Mouse (Mus musculus) layer of hippocampus, adult 8-10 months (tissue): Measurements from ENCODE around the gene Smarcd1. TPM values are rescaled to one million over a fixed set of nuclear protein-coding genes. Genes with fewer than 3 reads are reported as not detected.

ENCODE experiments used
- DNase-seq, 2 experiments: peaks; one replicate each; pipeline ENCODE4 v3.0.0; 2022; ENCODE audit warnings: low spot score in 2 of 2
- total RNA-seq, 4 experiments: library from RNA; stranded (reverse); gene quantifications; 2 replicates each; pipeline ENCODE4 v1.2.4; 2022

The Smarcd1 gene
- total RNA-seq: 100 to 1,000 TPM; 106 to 125 (median 113) TPM

- peak; percentile 93 to 95 for DNase-seq
Measured at GRCm38 (mm10) chr15:99701999-99702900, at the start of gene Smarcd1. Gene Smarcd1 (plus strand): TSS chr15:99702129.

DNA sequence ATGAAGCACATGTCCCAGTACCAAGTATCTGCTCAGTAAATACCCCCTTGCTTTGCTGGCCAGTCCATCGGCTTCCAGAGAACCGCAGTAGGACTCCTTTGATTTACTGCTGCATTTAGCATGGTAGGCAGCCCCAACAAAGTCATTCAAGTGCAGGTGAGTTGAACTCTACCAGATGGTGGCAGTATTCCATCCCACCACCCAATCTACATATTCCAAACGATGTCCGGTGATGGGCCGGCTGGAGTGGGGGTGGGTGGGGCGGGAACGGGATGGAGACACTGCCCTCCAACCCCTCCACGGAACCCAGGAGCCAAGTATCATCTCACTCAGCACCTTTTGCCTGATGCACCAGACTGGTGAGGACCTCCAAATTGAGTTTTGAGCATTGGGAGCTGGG lies 48.6 kb upstream of the Smarcd1 start:
- DNase-seq: no peak

DNA sequence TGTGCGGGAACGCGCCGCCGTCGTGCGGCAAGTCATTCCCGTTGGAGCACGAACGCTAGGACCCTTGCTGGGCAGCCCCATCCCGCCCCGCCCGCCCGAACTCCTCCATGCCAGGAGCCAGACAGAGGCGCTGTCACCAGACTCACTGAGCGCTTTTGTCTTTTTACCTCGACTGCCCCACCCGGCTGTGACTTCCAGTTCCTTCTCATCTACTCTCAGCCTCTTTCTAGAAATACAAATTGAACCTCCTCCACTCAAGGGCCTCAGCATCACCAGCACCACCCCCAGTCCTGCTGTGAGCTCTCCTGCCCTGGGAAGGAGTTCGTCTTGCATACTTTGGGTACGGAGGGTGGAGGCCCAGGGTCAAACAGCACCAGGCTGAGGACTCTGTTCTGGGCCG lies 48.1 kb upstream of the Smarcd1 start:
- DNase-seq: no peak

- DNase-seq: no peak
Measured at GRCm38 (mm10) chr15:99655956-99656355, 46.0 kb upstream of the Smarcd1 start.

DNA sequence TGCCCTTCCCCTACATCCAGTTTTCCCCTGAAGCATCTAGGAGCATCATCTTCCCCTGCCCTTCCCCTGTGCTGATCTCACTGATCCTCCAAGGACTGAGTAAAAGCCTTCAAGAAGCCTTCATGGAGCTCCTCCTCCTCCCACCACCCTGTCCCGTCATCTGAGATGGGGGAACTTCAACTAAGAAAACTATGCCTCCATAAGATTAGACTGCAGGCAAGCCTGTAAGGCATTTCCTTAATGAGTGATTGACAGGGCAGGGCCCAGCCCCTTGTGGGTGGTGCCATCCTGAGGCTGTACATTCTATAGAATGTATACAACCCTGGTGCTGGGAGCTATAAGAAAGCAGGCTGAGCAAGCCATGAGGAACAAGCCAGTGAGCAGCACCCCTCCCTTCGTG lies 43.5 kb upstream of the Smarcd1 start:
- no peak for DNase-seq

- no peak for DNase-seq
Measured at GRCm38 (mm10) chr15:99661121-99661830, 40.7 kb upstream of the Smarcd1 start.

DNA sequence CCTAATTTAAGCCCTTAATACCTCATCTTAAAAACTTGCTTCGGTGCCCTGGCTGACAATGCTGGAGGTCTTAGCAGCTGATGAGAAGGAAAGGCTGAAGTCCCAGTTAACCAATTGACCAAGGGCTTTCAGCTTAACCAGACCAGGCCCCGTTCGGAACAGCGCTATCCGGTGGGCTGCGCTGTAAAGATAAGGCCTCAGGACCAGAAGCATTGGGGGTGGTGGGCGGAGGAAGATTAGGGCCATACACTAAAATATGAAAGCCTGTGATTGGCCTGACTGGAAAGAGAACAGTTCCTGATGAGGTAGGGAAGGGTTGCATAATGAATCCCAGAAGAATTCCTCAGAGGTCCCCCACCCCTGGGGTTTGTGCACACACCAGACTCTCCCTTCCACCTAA lies 39.6 kb upstream of the Smarcd1 start:
- DNase-seq: no peak

DNA sequence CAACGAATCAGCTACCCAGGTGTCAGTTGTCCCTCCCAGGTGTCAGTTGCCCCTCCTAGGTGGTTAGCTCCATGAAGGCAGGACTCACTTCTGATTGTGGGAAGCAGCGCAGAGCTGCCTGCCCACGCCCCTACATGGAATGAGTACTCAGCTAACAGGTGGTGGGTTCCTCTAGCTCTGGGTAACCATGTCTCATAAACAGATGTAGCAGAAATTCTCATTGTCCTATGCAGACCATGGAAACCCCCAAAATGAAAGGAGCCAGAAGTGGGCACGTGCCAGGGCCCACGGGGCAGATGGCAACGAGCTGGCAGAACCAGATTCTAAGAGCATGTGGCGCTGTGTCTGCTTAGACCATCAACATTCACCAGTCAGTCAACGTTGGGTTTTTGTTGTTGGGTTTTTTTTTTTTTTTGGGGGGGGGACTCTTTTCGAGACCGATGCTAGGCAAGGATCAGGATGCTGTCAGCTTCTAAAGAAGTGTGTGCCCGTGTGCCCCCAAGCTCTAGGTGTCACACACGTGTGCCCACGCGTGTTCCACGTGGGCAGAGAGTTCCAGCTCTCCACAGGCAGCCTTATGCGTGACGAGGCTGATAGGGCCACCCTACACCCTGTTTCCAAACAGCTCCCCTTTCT lies 37.8 kb upstream of the Smarcd1 start:
- DNase-seq: peak; percentile 66 to 69

DNA sequence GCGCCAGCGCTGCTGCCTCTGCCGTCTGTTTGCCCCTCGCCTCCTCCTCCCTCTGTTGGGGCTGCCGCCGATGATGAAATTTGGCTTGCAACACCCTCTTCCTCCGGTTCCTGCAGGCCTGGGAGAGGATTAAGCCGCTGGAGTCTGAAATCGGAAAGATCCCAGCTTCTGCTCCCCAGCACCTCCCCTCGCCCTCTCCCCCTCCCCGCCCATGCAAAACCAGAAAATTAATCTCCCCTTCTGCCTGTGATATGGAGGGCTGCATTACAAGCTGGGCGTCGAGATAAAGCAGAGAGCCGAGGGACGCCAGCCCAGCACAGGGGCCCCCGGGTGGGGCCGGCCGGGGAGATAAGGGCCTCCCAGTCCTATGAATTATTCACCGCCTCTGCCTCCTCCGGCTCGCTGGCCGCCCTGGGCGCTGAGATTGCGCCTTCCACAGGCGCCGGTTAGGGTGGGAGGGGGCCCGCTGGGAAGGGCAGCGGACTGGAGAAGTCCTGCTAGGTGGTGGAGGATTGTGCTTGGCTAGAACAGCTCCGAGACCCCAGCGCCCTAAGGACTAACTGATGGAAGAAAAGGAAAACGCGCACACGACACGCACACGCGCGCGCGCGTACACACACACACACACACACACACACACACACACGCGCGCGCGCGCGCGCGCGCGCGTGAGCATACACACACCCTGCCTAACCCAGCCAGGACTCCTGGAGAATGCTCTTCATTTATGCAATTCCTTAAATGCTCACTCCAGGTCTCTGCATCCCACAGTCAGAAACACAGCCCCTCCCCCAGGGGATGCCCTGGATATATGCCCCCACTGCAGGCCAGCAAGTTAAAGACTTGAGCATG lies 37.1 kb upstream of the Smarcd1 start:
- DNase-seq: peak; percentile 73 to 78

GRCm38 (mm10) chr15:99667544-99667943 lies 34.4 kb upstream of the Smarcd1 start:
- DNase-seq: no peak

- DNase-seq: peak in 1 of 2 experiments; percentile 78
Measured at GRCm38 (mm10) chr15:99668881-99669280, 33.0 kb upstream of the Smarcd1 start.

DNA sequence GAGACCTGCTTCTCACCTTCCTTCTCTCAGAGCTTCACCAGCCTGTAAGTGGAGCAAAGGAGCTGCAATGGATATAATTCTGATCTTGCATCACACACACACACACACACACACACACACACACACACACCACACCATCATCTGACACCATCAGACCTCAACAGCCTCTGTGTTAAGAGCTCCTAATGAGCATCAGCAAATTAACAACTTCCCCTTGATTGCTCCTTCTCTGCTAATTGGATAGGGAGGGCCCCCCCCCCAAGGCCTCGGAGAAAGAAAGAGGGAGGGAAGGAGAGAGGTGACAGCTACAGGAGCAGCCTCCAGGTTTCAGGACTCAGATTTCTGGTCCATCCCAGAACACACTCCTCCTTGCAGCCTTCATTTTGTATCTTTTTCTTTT lies 32.5 kb upstream of the Smarcd1 start:
- no peak for DNase-seq

DNA sequence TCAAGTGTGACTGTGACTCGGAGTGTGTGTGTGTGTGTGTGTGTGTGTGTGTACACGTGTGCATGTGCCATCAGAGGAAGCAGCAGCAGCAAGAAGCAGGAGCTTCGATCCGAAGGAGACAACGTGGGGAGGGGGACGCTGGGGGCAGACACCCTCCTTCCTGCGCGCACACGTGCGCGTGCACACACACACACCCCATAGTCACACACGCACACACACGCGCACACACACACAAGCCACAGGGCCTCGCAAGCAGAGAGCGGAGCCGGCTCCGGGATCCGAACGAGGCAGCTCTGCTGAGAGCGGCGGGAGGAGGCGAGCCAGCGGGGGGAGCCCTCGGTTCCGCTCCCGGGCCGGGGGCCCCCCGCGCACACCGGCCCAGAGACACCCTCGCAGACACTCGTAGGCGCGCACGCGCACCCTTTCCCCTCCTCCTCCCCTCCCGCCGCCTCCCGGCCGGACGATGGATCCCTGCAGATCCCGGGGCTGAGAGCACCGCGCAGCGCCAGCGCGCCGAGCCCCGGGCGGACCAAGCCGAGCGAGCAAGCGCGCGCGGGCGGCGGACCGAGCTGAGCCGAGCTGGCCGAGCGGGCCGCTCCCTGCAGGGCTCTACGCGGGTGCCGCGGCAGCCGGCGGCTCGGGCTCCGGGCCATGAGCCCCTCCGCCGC lies 31.6 kb upstream of the Smarcd1 start, which contains the start of gene Asic1:
Gene Asic1 (plus strand): TSS at position 215 of the 668 bp plus-strand sequence.
- peak; percentile 47 to 65 for DNase-seq

DNA sequence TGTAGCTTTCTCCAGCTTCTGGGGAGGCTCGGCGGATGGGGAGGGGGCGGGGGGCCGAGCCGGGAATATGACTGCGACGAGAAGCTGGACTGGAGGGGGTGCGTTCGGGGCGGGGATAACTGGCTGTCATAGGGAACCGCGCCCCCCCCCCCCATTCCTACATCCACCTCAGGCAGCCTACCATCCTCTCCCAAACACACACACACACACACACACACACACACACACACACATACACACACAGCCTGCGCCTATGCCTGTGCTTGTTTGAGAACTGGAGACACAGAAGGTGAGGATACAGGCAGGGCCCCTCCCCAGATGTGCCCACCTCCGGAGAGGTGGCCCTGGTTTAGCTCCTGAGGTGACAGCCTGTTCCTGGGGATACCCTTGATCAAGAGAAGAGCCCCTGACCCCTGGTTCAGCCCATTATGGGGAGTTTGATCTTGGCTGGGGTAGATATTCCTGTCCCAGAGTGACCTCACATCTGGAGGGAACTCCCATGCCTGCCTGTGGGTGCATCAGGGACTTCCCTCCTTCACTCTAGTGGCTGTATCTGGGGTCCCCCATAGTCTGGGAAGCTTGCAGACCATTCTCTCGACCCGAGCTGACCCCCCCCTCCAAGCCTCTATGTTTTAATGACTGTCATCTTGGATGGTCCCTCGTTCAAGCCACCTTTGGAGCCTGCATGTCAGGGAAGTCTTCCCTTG lies 30.8 kb upstream of the Smarcd1 start:
- DNase-seq: no peak

DNA sequence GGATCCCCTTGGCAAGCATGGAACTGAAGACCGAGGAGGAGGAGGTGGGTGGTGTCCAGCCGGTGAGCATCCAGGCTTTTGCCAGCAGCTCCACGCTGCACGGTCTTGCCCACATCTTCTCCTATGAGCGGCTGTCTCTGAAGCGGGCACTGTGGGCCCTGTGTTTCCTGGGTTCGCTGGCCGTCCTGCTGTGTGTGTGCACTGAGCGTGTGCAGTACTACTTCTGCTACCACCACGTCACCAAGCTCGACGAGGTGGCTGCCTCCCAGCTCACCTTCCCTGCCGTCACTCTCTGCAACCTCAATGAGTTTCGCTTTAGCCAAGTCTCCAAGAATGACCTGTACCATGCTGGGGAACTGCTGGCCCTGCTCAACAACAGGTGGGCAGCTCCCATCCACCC lies 30.1 kb upstream of the Smarcd1 start:
- DNase-seq: no peak

- no peak for DNase-seq
Measured at GRCm38 (mm10) chr15:99674866-99675265, 27.1 kb upstream of the Smarcd1 start.

DNA sequence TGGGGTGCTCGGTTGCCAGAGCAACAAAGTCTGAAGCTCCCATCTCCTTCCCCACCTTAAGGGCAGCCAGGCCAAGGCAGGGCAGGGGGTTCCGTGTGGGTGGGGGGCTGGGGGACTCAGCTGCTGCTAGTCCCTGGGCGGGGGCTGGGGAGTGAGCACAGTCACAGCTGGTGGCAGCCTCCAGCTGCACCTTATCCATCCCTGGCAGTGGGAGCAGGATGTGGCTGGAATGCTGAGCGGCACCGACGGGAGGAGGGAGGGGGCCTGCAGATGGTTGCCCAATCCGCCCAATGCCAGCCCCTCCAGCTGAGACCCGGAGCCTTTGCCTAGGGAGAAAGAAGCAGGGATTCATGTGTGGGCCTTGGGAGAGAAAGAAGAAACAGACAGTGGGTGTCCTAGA lies 24.8 kb upstream of the Smarcd1 start:
- no peak for DNase-seq

- DNase-seq: no peak
Measured at GRCm38 (mm10) chr15:99678063-99678800, 23.7 kb upstream of the Smarcd1 start.

DNA sequence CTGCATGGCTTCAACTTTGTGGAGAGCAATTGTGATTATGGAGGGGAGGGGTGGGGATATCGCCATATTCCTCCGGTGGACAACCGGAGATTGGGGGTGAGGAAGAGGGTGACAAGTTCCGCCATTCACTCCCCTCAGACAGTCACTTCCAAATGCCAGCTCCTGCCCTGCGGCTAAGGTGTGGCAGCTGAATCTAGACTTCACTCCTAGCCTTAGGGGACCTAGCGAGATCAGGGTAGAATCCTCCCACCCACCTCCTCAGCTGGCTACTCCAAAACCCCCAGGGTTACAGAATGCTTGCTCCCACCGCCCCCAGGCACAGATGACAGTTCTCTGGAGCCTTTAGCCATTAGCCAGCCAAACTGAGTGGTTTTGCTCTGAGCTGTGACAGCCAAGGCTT lies 22.9 kb upstream of the Smarcd1 start:
- DNase-seq: no peak
